Mouse (Mus musculus): Measurements from ENCODE around the gene Pecam1.

DNA sequence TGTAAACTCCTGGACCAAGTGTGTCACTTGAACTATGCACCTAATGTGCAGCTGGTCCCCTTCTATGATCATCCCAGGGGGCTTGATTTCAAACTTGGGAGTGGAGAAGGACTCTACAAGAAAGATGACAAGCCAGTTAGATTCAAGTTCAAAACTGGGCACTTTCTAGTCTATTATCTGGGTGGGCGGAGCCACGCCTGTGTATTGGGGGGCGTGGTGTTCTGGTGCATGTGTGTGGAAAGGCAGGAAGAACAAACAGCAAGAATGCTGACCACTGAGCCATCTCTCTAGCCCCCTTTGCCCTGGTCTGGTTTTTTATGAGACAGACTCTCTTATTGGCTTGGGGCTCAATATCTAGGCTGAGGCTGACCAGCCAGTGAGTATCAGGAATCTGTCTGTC, 54.5 kb downstream of the Pecam1 start:
- TF ChIP-seq CTCF (IDR thresholded peaks at IDR 0.05; ENCODE audit: extremely low read depth, insufficient read length, insufficient replicate concordance, low read depth, low read length) (no peak), POLR2A (IDR thresholded peaks at IDR 0.05; ENCODE audit: low read depth, low read length) (no peak)

Measured in small intestine, adult 2 months (tissue).